Mouse (Mus musculus) splenic B cell, adult 2 months (primary cell): ENCODE measurements around the gene Smg8.
A peak's percentile ranks its signal among the peaks of the same experiment; 100 is the strongest.

Experiments
- DNase-seq: peaks from one replicate; pipeline ENCODE4 v3.0.0-alpha.2; 2011; ENCODE audit warnings: low read depth, low spot score
- H3K27me3 ChIP-seq: 2 replicates; pipeline ENCODE4 v1.6.1; 2012; ENCODE audit warnings: mild to moderate bottlenecking, low read length, moderate library complexity, mixed read lengths; ENCODE audit not compliant: control insufficient read depth, poor library complexity, insufficient read depth, severe bottlenecking
- H3K36me3 ChIP-seq: 2 replicates; pipeline ENCODE4 v1.6.1; 2012; ENCODE audit warnings: mild to moderate bottlenecking, low read length, moderate library complexity, mixed read lengths; ENCODE audit not compliant: control insufficient read depth, poor library complexity, insufficient read depth, severe bottlenecking

Gene Smg8

GRCm38 (mm10) chr11:87086290-87086984 lies at the start of gene Smg8:
Gene Smg8 (minus strand): TSS chr11:87086774.
- Histone ChIP-seq H3K27me3 (no peaks in the 10 kb centered on the region), H3K36me3 (peaks cover 6% of the 10 kb centered on the region)
- peak; percentile 84 for DNase-seq

DNA sequence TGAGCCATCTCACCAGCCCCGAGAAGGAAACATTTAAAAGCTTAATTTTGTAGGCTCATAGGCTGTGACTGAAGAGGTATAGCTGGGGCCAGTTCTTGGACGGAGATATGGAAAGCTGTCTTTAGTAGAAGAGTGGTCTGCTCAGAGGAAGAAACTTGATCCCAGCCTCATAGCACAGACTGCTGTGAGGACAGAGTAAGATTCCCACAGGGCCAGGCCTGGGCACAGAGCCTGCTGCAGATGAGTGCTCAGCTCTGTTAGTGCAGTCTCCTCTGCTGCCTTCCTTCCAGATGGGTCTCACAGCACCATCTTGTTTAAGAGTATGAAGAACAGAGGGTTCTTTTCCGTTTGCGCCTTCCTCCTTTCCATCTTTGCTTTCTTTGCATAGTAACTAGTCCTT lies 49.7 kb upstream of the Smg8 start:
- Histone ChIP-seq H3K27me3 (no peaks in the 10 kb centered on the region), H3K36me3 (no peaks in the 10 kb centered on the region)
- DNase-seq = no peak

DNA sequence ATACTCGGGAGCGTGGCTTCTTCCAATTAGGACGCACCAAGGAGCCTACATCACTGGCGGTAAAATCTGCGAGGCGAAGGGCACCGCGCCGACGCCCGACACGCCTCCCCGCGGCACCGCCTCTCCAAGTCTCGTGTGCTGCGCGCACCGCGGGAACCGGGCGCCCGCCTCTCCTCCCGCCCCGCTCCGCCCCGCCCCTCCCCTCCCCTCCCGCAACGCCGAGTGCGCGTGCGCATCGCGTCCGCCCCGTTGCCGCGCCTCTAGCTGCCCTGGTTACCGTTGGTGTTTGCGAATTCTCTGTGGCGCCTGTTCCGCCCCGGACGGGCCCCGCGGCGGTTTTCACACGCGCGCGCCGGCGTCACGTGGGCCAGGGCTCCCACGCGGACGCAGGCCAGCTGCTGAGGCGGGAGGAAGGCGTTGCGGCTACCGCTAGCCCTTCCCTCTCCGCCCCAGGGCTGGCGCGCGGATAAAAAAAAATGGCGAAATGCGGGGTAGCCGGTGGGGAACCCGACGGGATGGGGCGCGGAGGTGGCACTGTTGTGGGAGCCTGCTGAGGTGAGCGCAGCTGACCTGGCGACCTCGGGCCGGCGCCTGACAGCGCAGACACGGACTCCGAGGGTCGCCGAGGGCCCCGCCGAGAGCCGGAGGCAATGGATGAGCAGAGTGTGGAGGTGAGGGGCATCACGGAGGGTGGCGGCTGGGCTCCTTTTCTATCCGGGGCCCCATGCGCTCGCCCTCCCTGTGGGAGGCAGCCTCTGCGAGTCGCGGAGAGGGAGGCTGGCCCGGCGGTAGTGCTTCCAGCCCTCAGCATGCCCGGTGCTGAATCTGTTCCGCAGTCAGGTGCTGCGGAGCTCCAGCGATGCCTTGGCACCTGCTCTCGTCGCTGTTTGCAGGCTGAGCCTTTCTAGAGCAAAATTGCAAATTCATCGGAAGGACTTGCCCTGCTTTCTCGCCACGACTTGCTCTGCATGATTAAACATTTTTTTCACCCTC lies 40.5 kb upstream of the Smg8 start, which contains the start of gene Trim37:
Gene Trim37, plus strand, starts transcription at position 254 of the 993 bp plus-strand sequence.
- Histone ChIP-seq H3K36me3 (no peaks in the 10 kb centered on the region), H3K27me3 (no peaks in the 10 kb centered on the region)
- DNase-seq = peak; percentile 95

DNA sequence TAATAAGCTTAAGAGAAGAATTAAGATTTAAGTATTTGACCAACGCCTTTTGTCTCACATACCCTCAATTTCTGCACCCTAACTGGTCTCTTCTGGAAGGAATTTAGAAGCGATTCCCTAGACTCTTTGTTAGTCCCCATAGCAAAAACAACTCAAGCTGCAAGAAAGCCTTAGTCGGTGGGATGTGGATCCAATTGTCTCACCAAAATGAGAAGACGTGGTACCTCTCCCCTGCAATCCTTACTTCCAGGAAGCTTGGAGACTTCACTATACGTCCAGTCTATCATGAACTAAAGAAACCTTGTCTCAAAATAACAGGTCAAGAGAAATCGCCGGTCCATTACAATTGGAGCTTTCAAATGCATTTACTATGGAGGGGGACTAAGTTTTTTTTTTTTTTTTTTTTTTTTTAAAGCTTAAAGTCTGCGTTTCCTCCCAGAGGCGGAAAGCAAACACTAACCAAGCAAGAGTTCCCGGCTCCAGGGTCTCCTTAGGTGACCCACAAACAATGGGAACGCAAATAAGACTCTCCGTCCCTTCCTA lies 39.8 kb upstream of the Smg8 start:
- no peaks in the 10 kb centered on the region for H3K36me3 ChIP-seq
- no peaks in the 10 kb centered on the region for H3K27me3 ChIP-seq
- DNase-seq = no peak

GRCm38 (mm10) chr11:87125562-87125961 lies 39.0 kb upstream of the Smg8 start:
- DNase-seq = no peak
- no peaks in the 10 kb centered on the region for H3K27me3 ChIP-seq
- no peaks in the 10 kb centered on the region for H3K36me3 ChIP-seq

DNA sequence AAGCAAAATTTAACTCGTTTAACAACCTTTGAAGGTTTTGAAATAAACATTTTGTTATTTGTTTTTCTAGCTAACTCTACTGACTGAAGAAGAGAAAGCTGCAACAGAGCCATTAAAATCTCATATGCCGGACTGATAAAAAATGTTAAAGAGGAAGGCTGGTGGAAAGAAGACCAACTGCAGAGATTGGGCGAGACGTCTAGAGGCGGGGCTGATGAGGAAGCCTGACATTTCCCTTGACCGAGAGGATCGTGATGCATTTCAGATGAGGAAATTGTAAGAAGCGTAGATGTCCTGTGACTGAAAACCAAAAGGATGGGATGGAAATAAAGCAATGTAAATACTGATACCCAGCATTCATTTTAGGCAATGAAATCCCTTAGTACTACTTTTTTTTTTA lies 35.3 kb upstream of the Smg8 start:
- no peaks in the 10 kb centered on the region for H3K27me3 ChIP-seq
- H3K36me3 ChIP-seq = 0 out of 2 replicates have a peak, but pooled peaks cover 1% of the 10 kb centered on the region
- no peak for DNase-seq

DNA sequence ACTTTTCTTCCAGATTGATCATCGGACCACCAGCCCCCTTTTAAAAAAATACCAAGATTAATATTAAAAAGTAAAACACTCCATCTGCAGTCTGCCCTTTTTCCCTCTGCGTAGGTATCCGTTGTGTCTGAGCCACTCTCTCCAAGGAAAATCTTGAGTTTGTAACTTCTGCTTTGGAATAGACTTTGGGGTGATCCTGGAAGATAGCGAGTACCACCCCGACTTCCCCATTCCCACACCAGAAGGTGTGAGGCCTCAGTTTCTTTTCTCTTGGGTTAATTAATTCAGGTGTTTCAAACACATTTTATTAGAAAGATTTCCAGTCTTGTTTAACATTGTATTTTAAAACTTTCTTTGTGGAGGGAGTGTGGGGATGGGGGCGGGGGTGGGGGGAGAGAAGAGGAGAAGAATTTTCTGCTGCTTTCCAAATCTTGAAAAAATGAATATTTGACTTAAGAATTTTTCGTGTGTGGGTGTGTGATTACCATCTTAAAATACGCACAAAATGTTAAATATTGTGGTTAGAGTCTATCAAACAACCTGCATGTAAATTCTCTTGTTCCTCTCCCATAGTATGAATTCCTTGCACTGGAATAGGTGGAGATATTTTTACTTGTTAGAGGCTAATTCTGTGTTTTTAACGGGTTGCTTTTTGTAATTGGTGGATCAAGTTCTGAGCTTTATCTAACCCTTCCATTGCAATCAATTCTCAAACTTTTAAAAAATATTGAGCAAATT lies 23.8 kb upstream of the Smg8 start:
- no peak for DNase-seq
- Histone ChIP-seq H3K36me3 (no peaks in the 10 kb centered on the region; the same call in 1 of the 2 replicates), H3K27me3 (no peaks in the 10 kb centered on the region)

- Histone ChIP-seq H3K36me3 (no peaks in the 10 kb centered on the region; the same call in 1 of the 2 replicates), H3K27me3 (no peaks in the 10 kb centered on the region)
- no peak for DNase-seq
Measured at GRCm38 (mm10) chr11:87109519-87110171, 23.1 kb upstream of the Smg8 start.

- H3K36me3 ChIP-seq = no peaks in the 10 kb centered on the region; the same call in 1 of the 2 replicates
- H3K27me3 ChIP-seq = no peaks in the 10 kb centered on the region
- DNase-seq = peak; percentile 99
Measured at GRCm38 (mm10) chr11:87108755-87109518, 22.4 kb upstream of the Smg8 start, which contains the start of gene Ska2. Gene Ska2 (plus strand): TSS chr11:87109234.

DNA sequence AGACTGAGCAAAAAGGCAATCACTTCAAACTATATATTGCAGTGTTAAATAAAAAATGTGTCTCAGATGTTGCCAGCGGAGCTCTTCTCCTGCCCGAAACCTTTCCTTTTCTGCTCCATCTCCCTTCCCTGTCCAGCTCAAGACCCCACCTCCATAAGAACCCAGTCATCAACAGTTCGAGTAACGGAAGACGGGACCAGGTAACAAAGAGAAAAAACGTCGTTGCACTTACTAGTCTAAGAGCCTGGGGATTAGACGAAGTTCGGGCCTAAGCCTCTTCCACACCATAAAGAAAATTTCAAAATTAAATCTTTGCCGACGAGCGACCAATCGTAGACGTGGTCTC lies 21.8 kb upstream of the Smg8 start, which contains the start of gene Prr11:
Gene Prr11, minus strand, starts transcription at position 300 of the 346 bp plus-strand sequence.
- no peak for DNase-seq
- Histone ChIP-seq H3K36me3 (no peaks in the 10 kb centered on the region; the same call in 1 of the 2 replicates), H3K27me3 (no peaks in the 10 kb centered on the region)

GRCm38 (mm10) chr11:87087142-87087541 lies 568 bp upstream of the Smg8 start:
- DNase-seq = no peak
- Histone ChIP-seq H3K27me3 (no peaks in the 10 kb centered on the region), H3K36me3 (peaks cover 3% of the 10 kb centered on the region; the same call in 1 of the 2 replicates)

- no peaks in the 10 kb centered on the region for H3K27me3 ChIP-seq
- peaks cover 6% of the 10 kb centered on the region for H3K36me3 ChIP-seq
- DNase-seq = no peak
Measured at GRCm38 (mm10) chr11:87085461-87085860, 1.1 kb downstream of the Smg8 start.

- no peaks in the 10 kb centered on the region for H3K27me3 ChIP-seq
- peaks cover 7% of the 10 kb centered on the region for H3K36me3 ChIP-seq
- DNase-seq = no peak
Measured at GRCm38 (mm10) chr11:87083712-87084111, 2.9 kb downstream of the Smg8 start.
